Mouse (Mus musculus): ENCODE results near the gene Rfc2.

- TF ChIP-seq POLR2A (IDR thresholded peaks at IDR 0.05; ENCODE audit: control insufficient read depth, extremely low read depth, insufficient read depth, low read length, poor library complexity) = no peak
- TF ChIP-seq CTCF (IDR thresholded peaks at IDR 0.05; ENCODE audit: borderline replicate concordance, control insufficient read depth, extremely low read depth, insufficient read depth, low read length, poor library complexity) = no peak
These were observed 57.5 kb downstream of the Rfc2 start for GRCm38 (mm10) chr5:134638461-134639268.
